Mouse (Mus musculus) forebrain, embryonic 14.5 days (tissue): ENCODE results near the gene C9. TPM values are rescaled to one million over a fixed set of nuclear protein-coding genes. Genes with fewer than 3 reads are reported as not detected.

Experiments used
- ATAC-seq: fragments of 200-750 bp; cut with Nextera tagmentation; 2 replicates; pipeline ENCODE4 v1.8.0; 2017; ENCODE audit warnings: mild to moderate bottlenecking, moderate library complexity
- DNase-seq: peaks from one replicate; pipeline ENCODE4 v3.0.0-alpha.2; 2015; ENCODE audit warnings: low spot score
- H3K27ac ChIP-seq: fragments of 300-500 bp; sonication (generic); 2 replicates; pipeline ENCODE4 v1.5.1; 2014; ENCODE audit warnings: low read depth, mild to moderate bottlenecking, control low read depth, low read length, moderate library complexity
- H3K27me3 ChIP-seq: fragments of 300-500 bp; sonication (generic); replicated peaks from 2 replicates; pipeline ENCODE4 v1.6.1; 2014; ENCODE audit warnings: low read length, control low read depth, mixed read lengths; ENCODE audit not compliant: control insufficient read depth, insufficient read depth
- H3K36me3 ChIP-seq: fragments of 300-500 bp; sonication (generic); 2 replicates; pipeline ENCODE4 v1.6.1; 2014; ENCODE audit warnings: low read length, control low read depth; ENCODE audit not compliant: control insufficient read depth, insufficient read depth
- H3K4me1 ChIP-seq: fragments of 300-500 bp; sonication (generic); 2 replicates; pipeline ENCODE4 v1.6.1; 2014; ENCODE audit warnings: antibody characterized with exemption, low read length, control low read depth; ENCODE audit not compliant: control insufficient read depth, insufficient read depth
- H3K4me2 ChIP-seq: fragments of 300-500 bp; sonication (generic); 2 replicates; pipeline ENCODE4 v1.6.1; 2014; ENCODE audit warnings: mild to moderate bottlenecking, control low read depth, low read length
- H3K4me3 ChIP-seq: fragments of 300-500 bp; sonication (generic); 2 replicates; pipeline ENCODE4 v1.5.1; 2014; ENCODE audit warnings: low read depth, low read length, control low read depth
- H3K9ac ChIP-seq: fragments of 300-500 bp; sonication (generic); 2 replicates; pipeline ENCODE4 v1.6.1; 2014; ENCODE audit warnings: mild to moderate bottlenecking, low read length, control low read depth, moderate library complexity
- H3K9me3 ChIP-seq: fragments of 300-500 bp; sonication (generic); replicated peaks from 2 replicates; pipeline ENCODE4 v1.6.1; 2016; ENCODE audit warnings: low read length, control low read depth, mixed read lengths; ENCODE audit not compliant: control insufficient read depth
- WGBS: fragments of 180-500 bp; shearing (Covaris S2); extraction: QIAGEN DNeasy Blood & Tissue Kit; methylation state at CpG from one replicate; pipeline ENCODE4 v1.1.7; 2014; 5-methylcytosine and 5-hydroxymethylcytosine counted together
- polyA plus RNA-seq: library from polyadenylated mRNA; unstranded; fragments of >200 nt; fragmentation: Nextera tagmentation; extraction: Ambion mirVana; gene quantifications from 2 replicates; pipeline ENCODE4 v1.2.1, GENCODE M21; 2014

The C9 gene
- not detected in 2 replicates for polyA plus RNA-seq

DNA sequence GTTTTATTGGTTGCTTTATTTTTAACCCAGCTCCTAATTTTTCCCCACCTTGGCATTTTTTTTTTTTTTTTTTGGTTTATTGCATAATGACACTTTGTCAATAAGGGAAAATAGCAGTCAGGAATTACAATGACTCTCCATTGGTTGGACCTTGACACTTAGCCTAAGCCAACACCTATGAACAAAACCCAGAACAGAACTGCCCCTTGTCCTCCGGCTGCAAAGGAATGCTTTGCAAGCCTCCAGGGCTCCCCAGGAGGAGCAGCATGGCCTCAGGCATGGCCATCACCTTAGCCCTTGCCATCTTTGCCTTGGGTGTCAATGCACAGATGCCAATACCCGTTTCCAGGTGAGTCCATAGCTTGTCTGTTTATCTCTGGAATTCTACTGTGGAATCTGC lies at the start of gene C9:
TSS of gene C9 (plus strand) at position 193 of the 400 bp plus-strand sequence.
- DNase-seq: no peak
- H3K4me1 ChIP-seq: no peaks in the 10 kb centered on the region
- H3K27ac ChIP-seq: no peak within 1 kb of the TSS
- H3K4me3 ChIP-seq: no peak within 1 kb of the TSS
- H3K4me2 ChIP-seq: no peak within 1 kb of the TSS
- H3K9me3 ChIP-seq: no peaks in the 10 kb centered on the region
- WGBS: 76% methylated on average over 2 of the region's 2 CpGs
- no peak for ATAC-seq
- no peaks in the 10 kb centered on the region for H3K36me3 ChIP-seq
- H3K9ac ChIP-seq: no peak within 1 kb of the TSS
- H3K27me3 ChIP-seq: no peaks in the 10 kb centered on the region

DNA sequence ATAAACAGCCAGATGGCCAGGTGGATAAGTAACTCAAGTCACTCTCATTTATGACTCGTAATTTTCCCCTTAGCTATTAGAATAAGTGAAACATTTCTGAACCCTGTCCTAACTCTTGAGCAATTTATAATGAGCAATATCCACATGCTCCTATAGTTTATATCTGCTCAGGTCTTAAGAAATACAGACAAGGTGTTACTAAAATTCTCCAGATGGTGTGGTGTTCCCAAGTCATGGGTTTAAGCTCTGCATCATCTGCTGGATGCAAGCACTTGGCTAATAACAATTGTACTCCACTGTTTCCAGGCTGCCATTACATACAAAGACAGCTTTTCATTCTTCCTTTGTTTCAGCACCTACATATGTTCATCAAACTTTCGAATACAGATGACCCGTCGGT lies 46.9 kb upstream of the C9 start:
- H3K4me1 ChIP-seq: no peaks in the 10 kb centered on the region
- H3K4me2 ChIP-seq: no peak overlapping the region
- H3K4me3 ChIP-seq: no peak overlapping the region
- no peak overlapping the region for H3K27ac ChIP-seq
- no peaks in the 10 kb centered on the region for H3K27me3 ChIP-seq
- no peak for ATAC-seq
- H3K9ac ChIP-seq: no peak overlapping the region
- H3K9me3 ChIP-seq: no peaks in the 10 kb centered on the region
- no peaks in the 10 kb centered on the region for H3K36me3 ChIP-seq
- 92% methylated on average over 4 of the region's 4 CpGs for WGBS
- DNase-seq: no peak

DNA sequence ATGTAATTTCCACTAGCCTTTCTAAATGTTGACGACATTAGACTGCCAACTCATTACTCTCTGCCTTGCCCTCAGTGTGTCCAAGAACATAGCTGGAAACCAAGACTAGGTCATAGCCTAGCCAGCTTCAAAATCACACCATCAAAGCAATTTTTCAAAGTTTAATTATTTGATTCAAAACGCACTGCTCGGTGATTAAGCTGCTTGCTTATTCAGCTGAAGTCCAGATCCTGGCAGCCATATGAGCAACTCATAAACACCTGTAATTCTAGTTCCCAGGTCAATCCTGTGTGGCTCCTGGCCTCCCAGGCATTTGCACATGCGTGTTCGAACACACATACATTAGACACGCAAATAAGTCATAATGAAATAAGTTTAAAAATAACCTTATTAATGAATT lies 46.2 kb upstream of the C9 start:
- DNase-seq (no peak), ATAC-seq (no peak)
- WGBS: 91% methylated on average over 6 of the region's 6 CpGs
- H3K9ac ChIP-seq: no peak overlapping the region
- H3K27me3 ChIP-seq: no peaks in the 10 kb centered on the region
- no peaks in the 10 kb centered on the region for H3K4me1 ChIP-seq
- H3K36me3 ChIP-seq: no peaks in the 10 kb centered on the region
- H3K4me3 ChIP-seq: no peak overlapping the region
- no peaks in the 10 kb centered on the region for H3K9me3 ChIP-seq
- no peak overlapping the region for H3K27ac ChIP-seq
- H3K4me2 ChIP-seq: no peak overlapping the region

DNA sequence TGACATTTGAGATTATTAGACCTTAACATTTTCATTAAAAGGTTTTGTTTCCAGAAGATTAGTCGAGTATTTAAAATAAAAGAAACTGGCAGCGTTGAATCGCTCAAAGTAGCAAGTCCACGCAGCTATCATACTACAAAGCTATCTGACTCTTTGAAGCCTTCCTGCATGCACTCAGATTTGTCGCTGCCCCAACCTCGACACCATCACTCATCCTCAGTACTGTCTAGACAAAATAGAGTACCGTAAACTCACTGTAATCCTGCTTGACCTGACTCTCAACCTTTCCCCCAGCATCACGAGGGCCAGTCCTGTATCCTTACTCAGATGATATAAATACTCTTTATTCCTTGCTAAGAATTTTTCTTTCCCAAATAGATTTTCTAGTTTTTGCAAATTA lies 45.0 kb upstream of the C9 start:
- DNase-seq (no peak), ATAC-seq (no peak)
- no peaks in the 10 kb centered on the region for H3K27me3 ChIP-seq
- H3K9me3 ChIP-seq: no peaks in the 10 kb centered on the region
- H3K4me1 ChIP-seq: no peaks in the 10 kb centered on the region
- no peak overlapping the region for H3K4me3 ChIP-seq
- WGBS: 87% methylated on average over 8 of the region's 8 CpGs
- no peak overlapping the region for H3K27ac ChIP-seq
- no peak overlapping the region for H3K4me2 ChIP-seq
- no peaks in the 10 kb centered on the region for H3K36me3 ChIP-seq
- no peak overlapping the region for H3K9ac ChIP-seq

DNA sequence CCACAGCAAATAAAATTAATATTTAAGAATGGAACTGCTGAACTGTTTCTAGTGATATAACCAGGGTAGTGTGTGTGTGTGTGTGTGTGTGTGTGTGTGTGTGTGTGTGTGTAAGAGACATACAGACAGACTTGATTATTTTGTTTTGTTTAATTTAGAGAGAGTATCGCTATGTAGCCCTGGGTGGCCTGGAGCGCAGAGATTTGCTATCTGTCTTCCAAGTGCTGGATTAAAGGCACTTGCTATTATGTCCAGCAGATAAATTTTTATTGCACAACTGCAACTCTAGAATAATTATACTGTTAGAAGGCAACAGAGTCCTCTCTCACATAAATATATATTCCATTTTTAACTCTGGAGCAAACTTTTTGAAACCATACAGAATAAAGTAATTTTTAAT lies 42.7 kb upstream of the C9 start:
- Histone ChIP-seq H3K9ac (no peak overlapping the region), H3K9me3 (no peaks in the 10 kb centered on the region), H3K4me1 (no peaks in the 10 kb centered on the region), H3K4me3 (no peak overlapping the region), H3K27ac (no peak overlapping the region), H3K36me3 (no peaks in the 10 kb centered on the region), H3K27me3 (no peaks in the 10 kb centered on the region), H3K4me2 (no peak overlapping the region)
- DNase-seq: no peak
- ATAC-seq: no peak
- 87% methylated on average over 2 of the region's 2 CpGs for WGBS

DNA sequence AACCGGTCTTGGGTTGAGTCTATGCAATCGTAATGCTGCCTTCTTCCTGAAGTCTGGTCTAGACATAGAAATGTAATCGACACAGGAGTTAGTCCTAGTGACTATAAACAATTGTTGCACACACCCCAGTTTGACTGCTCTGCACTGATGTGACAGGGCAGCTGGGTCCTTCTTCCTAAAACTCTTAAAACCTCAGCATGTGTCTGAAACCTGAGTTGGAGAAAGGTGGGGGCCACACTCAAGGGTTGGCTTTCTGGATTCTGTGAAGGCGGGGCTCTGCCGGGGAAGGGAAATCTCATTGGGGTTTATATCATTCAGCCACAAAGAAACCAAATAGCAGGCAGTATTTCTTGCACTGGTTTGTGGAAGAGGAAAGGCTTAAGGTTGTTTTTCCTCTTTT lies 41.0 kb upstream of the C9 start:
- no peak for DNase-seq
- no peak overlapping the region for H3K9ac ChIP-seq
- no peak overlapping the region for H3K4me3 ChIP-seq
- no peak overlapping the region for H3K4me2 ChIP-seq
- no peak overlapping the region for H3K27ac ChIP-seq
- WGBS: 89% methylated on average over 5 of the region's 5 CpGs
- H3K36me3 ChIP-seq: no peaks in the 10 kb centered on the region
- no peak for ATAC-seq
- H3K27me3 ChIP-seq: no peaks in the 10 kb centered on the region
- H3K4me1 ChIP-seq: no peaks in the 10 kb centered on the region
- no peaks in the 10 kb centered on the region for H3K9me3 ChIP-seq

DNA sequence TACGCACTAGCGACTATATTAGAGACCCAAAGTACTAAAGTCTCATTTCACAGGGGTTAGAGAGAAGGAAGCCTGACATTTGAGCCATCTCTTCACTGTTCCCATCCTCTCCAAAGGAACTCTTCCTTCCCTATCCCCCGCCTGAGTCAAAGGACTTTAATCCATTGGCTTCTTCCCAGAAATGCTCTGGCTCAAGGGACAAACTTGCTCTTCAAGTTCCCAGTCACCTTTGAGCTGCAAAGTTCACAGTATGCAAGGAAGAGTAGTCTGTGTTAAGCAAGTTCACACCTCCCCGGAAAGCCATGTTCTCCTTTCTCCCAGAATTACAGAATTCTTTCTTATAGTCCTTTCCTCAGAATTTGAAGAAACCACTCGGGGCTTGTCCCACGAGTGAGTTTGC lies 38.4 kb upstream of the C9 start:
- H3K36me3 ChIP-seq: no peaks in the 10 kb centered on the region
- no peaks in the 10 kb centered on the region for H3K27me3 ChIP-seq
- ATAC-seq (no peak), DNase-seq (no peak)
- H3K4me3 ChIP-seq: no peak overlapping the region
- WGBS: 88% methylated on average over 6 of the region's 6 CpGs
- no peak overlapping the region for H3K9ac ChIP-seq
- H3K4me2 ChIP-seq: no peak overlapping the region
- no peaks in the 10 kb centered on the region for H3K4me1 ChIP-seq
- H3K9me3 ChIP-seq: no peaks in the 10 kb centered on the region
- H3K27ac ChIP-seq: no peak overlapping the region

DNA sequence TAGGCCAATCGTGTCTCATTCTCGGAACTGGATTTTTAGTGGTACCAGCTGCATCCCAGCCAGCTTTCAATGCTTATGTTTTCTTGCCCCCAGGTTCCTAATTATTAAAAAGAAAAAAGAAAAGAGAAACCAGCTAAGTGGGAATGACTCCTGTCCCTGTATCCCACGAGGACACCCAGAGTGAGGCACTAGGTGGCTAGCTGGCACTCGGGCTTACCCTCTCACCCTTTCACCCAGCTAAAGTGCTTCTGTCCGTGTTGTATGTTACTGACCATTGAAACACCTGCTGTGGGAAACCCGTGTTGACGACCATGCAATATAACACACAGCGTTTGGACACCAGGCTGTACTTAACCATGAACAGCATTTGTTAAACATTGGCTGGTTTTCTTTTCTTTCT lies 36.1 kb upstream of the C9 start:
- no peak for ATAC-seq
- WGBS: 86% methylated on average over 8 of the region's 8 CpGs

DNA sequence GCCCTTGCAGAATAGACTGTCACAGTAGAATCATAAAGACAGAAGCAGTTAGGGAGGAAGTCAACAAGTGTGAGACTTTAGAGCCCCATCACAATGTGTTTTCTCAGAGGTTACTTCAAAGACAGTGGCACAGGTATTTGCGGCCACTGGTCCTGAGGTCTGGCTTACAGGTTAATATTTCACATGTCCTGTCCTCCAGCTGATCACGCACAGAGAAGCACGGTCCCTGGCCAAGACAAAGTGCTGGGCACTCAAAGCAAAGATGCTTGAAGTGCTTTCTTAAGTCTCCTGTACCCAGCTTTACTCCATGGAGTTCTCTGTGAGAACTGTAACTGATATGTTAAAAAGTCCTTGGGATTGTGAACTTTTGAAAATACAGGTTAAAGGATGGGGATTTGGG lies 35.0 kb upstream of the C9 start:
- Histone ChIP-seq H3K9ac (no peak overlapping the region), H3K36me3 (no peaks in the 10 kb centered on the region), H3K27ac (no peak overlapping the region), H3K4me2 (no peak overlapping the region), H3K4me1 (no peaks in the 10 kb centered on the region), H3K4me3 (no peak overlapping the region), H3K9me3 (no peaks in the 10 kb centered on the region), H3K27me3 (no peaks in the 10 kb centered on the region)
- no peak for DNase-seq
- 97% methylated on average over 3 of the region's 3 CpGs for WGBS
- ATAC-seq: no peak

More for the DNA sequence above, 36.1 kb upstream of the C9 start:
- Histone ChIP-seq H3K27ac (no peak overlapping the region), H3K4me3 (no peak overlapping the region), H3K36me3 (no peaks in the 10 kb centered on the region), H3K9ac (no peak overlapping the region), H3K4me2 (no peak overlapping the region), H3K4me1 (no peaks in the 10 kb centered on the region), H3K9me3 (no peaks in the 10 kb centered on the region), H3K27me3 (no peaks in the 10 kb centered on the region)
- DNase-seq: no peak

DNA sequence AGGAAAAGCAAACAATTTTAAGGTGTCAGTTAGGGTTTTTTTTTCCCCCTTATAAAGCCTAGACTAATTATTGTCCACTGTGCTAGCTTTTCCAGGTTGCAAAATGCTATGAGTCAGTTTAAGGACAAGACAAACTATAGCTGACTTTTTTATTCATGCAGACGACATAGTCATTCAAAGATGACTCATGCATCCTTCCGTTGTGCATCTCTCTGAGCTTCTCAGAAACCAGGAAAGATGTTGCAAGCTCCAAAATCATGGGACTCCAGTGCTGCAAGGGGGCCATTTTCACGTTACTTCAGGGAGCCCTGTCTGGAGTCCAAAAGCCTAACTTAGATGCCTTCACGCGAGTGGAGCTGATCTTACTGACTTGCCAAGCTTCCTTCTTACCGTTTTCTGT lies 33.8 kb upstream of the C9 start:
- no peak for ATAC-seq
- H3K9ac ChIP-seq: no peak overlapping the region
- WGBS: 96% methylated on average over 6 of the region's 6 CpGs

More for the DNA sequence above, 33.8 kb upstream of the C9 start:
- no peak overlapping the region for H3K4me3 ChIP-seq
- no peaks in the 10 kb centered on the region for H3K9me3 ChIP-seq
- no peak overlapping the region for H3K4me2 ChIP-seq
- no peaks in the 10 kb centered on the region for H3K27me3 ChIP-seq
- DNase-seq: no peak
- no peaks in the 10 kb centered on the region for H3K4me1 ChIP-seq
- H3K36me3 ChIP-seq: no peaks in the 10 kb centered on the region
- no peak overlapping the region for H3K27ac ChIP-seq
